Mouse (Mus musculus) gastrocnemius, postnatal 14 days (tissue): ENCODE results near the gene Sowahb. TPM values are rescaled to one million over a fixed set of nuclear protein-coding genes. Genes with fewer than 3 reads are reported as not detected.

Experiments
- DNase-seq: peaks from one replicate; pipeline ENCODE4 v3.0.0; 2021; ENCODE audit warnings: mixed read lengths
- intact Hi-C: fragments of 180-260 bp; cut with DNase I; formaldehyde crosslinking; loops from one replicate; pipeline ENCODE4 v1.15.1; 2025; ENCODE audit warnings: low total_unique reads
- total RNA-seq, 2 experiments: library from RNA; stranded (reverse); gene quantifications; 2 replicates each; pipeline ENCODE4 v1.2.3; 2021

The Sowahb gene
- total RNA-seq, 2 experiments from 2014 or later, result not detected

DNA sequence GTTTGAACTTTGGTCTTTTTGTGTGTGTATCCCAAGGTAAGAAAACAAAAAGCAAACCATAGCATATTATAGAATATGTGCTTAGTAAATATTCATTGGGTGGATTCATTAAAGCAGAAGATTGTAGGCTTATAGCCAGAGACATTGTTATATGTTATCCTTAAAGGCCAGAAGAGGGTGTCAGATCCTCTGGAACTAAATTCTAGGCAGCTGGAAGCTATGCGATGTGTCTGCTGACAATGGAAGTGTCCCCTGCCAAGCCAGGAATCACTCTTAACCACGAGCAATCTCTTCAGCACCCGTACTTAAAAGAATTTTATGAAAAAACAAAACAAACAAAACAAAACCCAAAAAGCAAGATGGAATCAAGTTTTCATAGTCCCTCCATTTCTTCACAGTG is 27.1 kb downstream of the Sowahb start:
- DNase-seq, result no peak
- intact Hi-C loops, result loop anchor here (10.0 kb wide), 1 partner anchor 147 kb away; no protein-coding TSS in a partner anchor

DNA sequence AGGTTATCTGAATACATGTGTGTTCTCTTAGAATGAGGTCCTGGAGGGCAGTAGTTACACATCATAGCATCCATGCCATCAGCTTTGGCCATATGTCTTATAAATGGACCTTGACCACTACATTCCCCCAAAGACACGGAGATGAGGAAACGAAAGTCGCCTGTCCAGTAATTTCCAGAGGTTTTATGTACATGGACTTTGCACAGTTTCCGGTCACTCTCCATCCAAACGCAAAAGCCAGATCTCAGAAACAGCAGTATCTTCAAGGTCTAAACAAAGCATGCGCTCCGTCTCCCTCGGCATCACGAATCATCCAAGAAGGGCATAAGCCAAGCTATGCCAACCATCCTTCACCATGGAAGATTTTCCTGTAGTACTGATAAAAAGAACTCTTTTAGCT is 36.6 kb downstream of the Sowahb start:
- intact Hi-C loops, result no loop called here
- no peak for DNase-seq

DNA sequence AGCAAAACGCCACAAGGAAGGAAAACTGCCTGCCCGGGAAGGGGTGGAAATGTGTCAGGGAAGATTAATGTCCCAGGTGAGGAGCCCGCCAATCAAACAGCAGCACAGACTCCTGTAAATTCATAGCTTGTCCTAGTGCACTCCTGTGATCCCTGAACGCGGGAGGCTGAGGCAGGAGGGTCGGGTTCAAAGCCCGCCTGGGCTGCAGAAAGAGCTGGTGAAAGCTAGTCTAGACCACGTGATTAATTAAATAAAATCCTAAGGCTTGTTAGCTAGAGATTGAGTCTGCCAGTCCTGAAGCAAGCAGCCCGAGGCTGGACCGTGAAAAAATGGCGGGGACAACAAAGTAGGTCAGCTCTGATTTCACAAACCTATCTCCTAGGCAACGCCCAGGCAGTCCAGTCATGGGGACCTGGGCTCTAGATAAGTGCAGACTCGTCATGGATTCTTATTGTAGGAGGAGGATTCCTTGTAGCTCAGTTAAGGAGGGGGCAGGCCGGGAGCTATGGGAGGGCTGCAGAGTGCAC is 38.9 kb downstream of the Sowahb start:
- no peak for DNase-seq

DNA sequence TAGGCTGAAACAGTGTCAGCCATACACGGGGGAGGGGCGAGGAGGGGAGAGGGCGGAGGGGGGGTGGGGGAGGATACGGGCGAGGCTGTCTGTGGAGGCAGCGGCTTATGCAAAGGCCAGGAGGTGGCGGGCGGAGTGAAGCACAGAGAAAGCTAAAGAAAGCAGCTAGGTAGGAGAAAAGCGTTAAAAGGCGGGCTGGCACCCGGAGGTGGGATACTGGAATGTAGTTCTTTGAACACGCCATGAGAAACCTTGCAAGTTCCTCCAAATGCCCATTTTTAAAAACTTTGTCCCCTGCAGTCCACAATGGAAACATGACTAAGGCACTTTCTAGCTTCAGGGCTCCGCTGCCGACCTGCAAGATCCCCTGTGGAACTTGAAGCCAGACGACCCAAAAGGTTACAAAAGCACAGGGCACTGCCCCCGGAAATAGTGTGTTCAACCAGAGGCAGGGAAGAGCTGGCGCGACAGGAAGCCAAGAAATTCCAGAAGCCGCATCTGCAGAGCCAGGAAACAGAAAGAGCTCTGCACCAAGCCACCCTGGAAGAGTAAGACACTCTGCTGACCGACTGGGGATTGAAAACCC is 39.5 kb downstream of the Sowahb start:
- peak; percentile 37 for DNase-seq
- intact Hi-C loops, result no loop called here

More for the DNA sequence above, 38.9 kb downstream of the Sowahb start:
- intact Hi-C loops, result no loop called here

DNA sequence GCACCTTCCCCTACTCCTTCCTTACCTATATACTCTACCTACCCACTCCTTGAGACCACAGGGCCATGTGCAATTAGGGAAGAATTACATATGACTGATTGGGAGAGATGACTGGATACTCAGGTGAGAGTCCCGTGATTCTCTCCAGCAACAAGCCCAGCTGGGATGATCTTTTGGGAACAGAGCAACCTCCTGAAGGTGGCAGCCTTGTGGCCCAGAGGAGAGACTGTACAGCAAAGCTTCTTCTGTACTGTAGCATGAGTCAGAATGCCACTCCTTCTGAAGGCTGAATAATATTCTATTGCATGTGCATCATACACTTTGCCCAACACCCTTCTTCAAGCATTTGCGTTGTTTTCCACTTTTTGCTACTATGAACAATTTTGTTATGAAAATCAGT is 42.2 kb downstream of the Sowahb start:
- intact Hi-C loops, result no loop called here
- no peak for DNase-seq

DNA sequence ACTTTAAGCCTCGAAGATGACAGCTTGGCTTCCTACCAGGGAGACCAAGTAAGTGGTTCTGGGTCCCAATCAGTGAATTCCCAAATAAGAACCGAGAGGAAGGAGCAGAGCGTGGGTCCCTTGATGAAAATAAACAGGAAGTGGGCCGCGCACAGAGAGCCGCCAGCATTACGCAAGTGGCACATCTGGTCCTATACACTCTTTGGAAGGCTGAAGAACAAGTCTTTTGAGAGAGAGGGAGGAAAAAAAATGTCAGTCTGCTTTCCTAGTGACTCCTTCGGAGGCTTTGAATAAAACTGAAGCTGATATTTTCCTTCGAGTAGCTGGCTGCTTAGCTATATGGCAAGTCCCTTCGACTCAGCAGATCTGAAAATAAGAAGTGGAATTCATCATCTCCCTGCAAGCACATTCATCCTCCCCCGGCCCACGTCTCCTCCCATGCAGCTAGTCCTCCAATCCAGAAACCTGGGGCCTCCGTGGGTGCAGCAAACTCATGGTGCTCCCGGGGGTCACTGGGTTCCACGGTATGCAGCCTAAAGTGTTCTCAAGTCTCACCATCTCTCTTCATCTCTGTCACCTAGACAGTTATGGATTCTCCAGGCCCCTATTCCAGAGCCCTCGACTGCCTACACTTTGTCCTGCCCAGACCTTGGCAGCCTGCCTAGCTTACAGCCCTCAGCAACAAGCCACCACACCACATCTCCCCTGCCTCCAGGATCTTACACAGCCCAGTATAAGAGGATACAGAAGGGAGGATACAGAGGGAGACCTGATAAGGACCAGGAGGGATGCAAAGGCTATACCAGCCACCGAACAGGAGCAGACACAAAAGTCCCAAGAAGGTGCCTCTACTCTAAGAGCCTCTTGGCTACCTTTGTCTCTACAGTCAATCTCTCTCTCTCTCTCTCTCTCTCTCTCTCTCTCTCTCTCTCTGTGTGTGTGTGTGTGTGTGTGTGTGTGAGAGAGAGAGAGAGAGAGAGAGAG is 43.8 kb downstream of the Sowahb start:
- intact Hi-C loops, result no loop called here
- peak; percentile 31 for DNase-seq

DNA sequence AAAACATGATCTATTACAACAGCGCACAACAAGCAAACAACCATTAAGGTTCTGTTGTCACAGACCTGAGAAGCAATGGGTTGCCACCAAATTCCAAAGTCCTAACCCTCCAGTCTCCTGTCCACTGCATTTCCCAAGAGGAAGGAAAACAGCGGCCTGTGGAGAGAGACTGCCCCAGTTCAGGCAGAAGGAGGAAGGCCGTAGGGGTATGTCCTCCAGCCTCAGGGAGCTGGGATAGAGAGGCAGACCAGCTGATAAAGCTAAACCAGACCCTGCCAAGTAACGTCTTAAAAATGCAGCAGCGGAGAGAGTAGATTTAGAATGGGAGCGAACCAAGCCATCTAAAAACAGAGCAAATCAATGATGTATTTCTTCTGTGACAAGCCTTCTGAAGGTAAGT is 44.8 kb downstream of the Sowahb start:
- intact Hi-C loops, result no loop called here
- no peak for DNase-seq

DNA sequence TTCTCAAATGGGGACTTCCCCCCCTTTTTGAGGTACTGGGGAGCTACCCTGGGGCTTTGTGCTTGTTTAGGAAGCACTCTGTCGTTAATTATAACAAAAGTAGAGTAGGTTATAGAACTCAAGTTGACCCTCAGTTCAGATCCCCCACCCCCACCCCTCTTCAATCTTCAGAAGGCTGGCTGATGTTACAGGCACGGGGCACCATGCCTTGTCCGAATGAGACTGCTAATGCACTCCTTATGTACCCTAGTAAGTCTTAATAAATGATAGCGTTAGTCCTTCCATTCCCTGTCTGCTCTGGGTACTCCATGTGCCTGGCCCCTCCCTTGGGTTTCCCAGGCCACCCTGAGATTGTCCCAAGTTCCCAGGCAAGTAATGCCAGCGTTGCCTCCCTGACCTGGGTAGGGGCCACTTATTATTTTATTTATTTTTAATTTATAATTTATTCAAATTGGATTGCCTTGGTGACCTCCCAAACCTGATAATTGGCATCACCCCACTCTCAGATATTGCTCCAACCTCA is 46.3 kb downstream of the Sowahb start:
- DNase-seq, result no peak
- intact Hi-C loops, result no loop called here

DNA sequence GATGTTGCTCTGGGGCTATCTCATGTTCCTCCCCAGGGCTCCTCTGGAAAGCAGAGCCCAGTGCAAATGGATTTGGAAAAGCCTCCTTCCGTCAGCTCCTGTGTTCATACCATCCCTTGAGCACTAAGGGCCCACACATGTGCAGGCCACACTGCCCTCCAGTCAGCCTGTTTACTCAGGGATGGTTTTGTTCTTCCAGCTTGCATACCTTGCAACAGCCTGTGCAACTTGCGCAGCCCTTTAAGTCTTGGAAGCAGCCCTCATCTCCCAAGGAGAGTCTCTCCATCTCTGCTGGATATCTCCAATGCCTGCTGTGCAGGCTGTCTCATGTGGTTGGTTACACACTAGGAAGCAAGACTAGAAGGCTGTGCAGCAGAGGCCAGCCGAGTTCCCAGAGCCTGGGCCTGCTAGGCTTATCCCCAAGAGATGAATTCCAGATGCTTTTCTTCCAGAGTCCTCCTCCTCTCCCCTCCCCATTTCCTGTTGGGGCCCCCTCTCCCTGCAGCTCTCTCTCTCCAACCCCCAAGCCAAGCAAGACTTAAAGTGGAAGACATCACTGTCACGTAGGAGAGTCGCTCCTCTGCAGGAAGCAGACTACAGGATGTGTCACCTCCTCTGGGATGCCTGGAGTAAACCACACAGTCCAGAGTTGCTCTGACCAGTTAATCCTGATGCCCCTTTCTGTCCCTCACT is 47.2 kb downstream of the Sowahb start:
- intact Hi-C loops, result no loop called here
- peak; percentile 30 for DNase-seq

DNA sequence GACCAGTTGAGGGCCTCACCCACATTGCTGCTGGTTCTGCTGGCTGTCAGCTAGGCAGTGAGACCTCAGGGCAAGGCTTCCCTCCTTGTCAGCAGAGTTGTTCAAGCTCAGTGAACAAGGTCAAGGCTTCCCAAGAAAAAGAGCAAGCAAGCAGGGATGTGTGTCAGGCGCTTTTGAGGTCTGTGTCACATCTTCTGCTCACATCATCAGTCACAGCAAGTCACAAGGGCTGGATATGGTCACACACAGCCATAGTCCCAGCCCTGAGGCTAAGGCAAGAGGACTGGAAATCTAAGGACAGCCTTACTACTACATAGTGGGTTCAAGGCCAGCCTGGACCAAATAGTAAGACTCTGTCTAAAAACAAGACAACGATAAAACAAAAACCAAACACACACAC is 50.0 kb downstream of the Sowahb start:
- intact Hi-C loops, result no loop called here
- DNase-seq, result no peak

DNA sequence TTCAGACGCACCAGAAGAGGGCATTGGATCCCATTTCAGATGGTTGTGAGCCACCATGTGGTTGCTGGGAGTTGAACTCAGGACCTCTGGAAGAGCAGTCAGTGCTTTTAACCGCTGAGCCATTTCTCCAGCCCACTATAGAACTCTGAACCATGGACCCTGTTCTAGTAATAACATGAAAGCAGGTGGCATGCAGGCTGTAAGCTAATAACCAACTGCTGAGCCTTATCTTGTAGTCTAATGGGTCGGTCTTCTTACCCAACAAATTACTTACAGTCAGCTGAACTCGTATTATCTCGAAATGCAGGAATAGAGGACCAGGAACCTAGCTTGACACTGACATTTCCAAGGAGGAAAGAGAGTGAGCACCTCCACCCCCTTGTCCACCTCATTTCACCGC is 50.5 kb downstream of the Sowahb start:
- intact Hi-C loops, result no loop called here
- DNase-seq, result no peak

DNA sequence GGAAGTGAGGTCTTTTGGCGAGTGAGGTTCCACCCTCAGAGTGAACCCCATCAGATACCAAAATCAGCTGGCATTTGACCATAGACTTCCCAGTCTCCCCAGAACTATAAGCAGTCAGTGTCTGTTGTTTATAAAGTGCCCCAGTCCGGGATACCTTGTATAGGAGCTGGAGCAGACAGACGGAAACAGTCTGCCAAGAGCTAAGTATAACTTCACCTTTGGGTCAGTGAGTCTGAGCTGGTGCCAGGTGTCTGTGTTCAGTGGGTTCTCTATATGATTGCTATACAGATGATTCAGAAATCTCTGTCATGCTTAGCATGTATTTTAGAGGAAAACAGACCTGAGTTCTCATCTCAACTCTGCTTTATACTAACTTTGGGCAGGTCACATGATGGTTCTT is 52.7 kb downstream of the Sowahb start:
- intact Hi-C loops, result no loop called here
- no peak for DNase-seq

Other genes with a start within 250 kb of the Sowahb start
- 100 to 1,000 TPM; 101 to 111 TPM for gene Sept11, start 48.4 kb upstream of the Sowahb start, total RNA-seq
- gene Ccni, start 161.5 kb upstream of the Sowahb start, total RNA-seq, result 10 to 100 TPM; 82.5 to 92.6 TPM
- gene 2010109A12Rik, start 161.5 kb upstream of the Sowahb start, total RNA-seq, result under 1 TPM in 1 of 2 experiments, not detected in 1; 0.60 TPM
- 10 to 100 TPM in 1 of 2 experiments, 1 to 10 TPM in 1; 9.6 to 16.6 TPM for gene Ccng2, start 222.2 kb upstream of the Sowahb start, total RNA-seq